Mouse (Mus musculus): ENCODE data around the gene Olfr391-ps. TPM values are rescaled to one million over a fixed set of nuclear protein-coding genes. Genes with fewer than 3 reads are reported as not detected.

The Olfr391-ps gene
- not detected in 2 replicates for polyA plus RNA-seq (2011; ENCODE audit: insufficient read depth, insufficient read length, low replicate concordance, missing spikeins)

GRCm38 (mm10) chr11:73802952-73803351 is at the start of gene Olfr391-ps:
TSS of gene Olfr391-ps (minus strand) at chr11:73803052.
- H3K4me3 ChIP-seq (replicated peaks; ENCODE audit: control insufficient read depth, low read depth, low read length), result no peak within 1 kb of the TSS
- no peak within 1 kb of the TSS for H3K27ac ChIP-seq (ENCODE audit: control insufficient read depth, insufficient read depth, low read depth, low read length, poor library complexity)
- 18% methylated on average over 1 of the region's 1 CpGs for WGBS
- H3K4me1 ChIP-seq (ENCODE audit: control insufficient read depth, insufficient read depth, low read length), result no peaks in the 10 kb centered on the region
- TF ChIP-seq POLR2A (IDR thresholded peaks at IDR 0.05; ENCODE audit: borderline replicate concordance, control insufficient read depth, low read depth, low read length) (no peak), CTCF (IDR thresholded peaks at IDR 0.05; ENCODE audit: control insufficient read depth, insufficient read depth, low read length) (no peak)

GRCm38 (mm10) chr11:73851354-73851753 is 48.5 kb upstream of the Olfr391-ps start, which contains the start of gene Olfr393:
TSS of gene Olfr393 (minus strand) at chr11:73851454.
- H3K4me1 ChIP-seq (ENCODE audit: control insufficient read depth, insufficient read depth, low read length), result no peaks in the 10 kb centered on the region
- H3K4me3 ChIP-seq (replicated peaks; ENCODE audit: control insufficient read depth, low read depth, low read length), result no peak within 1 kb of the TSS
- no peak for TF ChIP-seq CTCF (IDR thresholded peaks at IDR 0.05; ENCODE audit: control insufficient read depth, insufficient read depth, low read length)
- no peak for TF ChIP-seq POLR2A (IDR thresholded peaks at IDR 0.05; ENCODE audit: borderline replicate concordance, control insufficient read depth, low read depth, low read length)
- H3K27ac ChIP-seq (ENCODE audit: control insufficient read depth, insufficient read depth, low read depth, low read length, poor library complexity), result no peak within 1 kb of the TSS

- TF ChIP-seq CTCF (IDR thresholded peaks at IDR 0.05; ENCODE audit: control insufficient read depth, insufficient read depth, low read length) (no peak), POLR2A (IDR thresholded peaks at IDR 0.05; ENCODE audit: borderline replicate concordance, control insufficient read depth, low read depth, low read length) (no peak)
- 91% methylated on average over 1 of the region's 1 CpGs for WGBS
- H3K27ac ChIP-seq (ENCODE audit: control insufficient read depth, insufficient read depth, low read depth, low read length, poor library complexity), result no peak within 1 kb of the TSS
- no peak within 1 kb of the TSS for H3K4me3 ChIP-seq (replicated peaks; ENCODE audit: control insufficient read depth, low read depth, low read length)
- H3K4me1 ChIP-seq (ENCODE audit: control insufficient read depth, insufficient read depth, low read length), result no peaks in the 10 kb centered on the region
Measured at GRCm38 (mm10) chr11:73816949-73817348, 14.1 kb upstream of the Olfr391-ps start, which contains the start of gene Olfr392. TSS of gene Olfr392 (minus strand) at chr11:73817049.

GRCm38 (mm10) chr11:73782664-73783063 is 20.2 kb downstream of the Olfr391-ps start, which contains the start of gene Olfr390:
TSS of gene Olfr390 (plus strand) at chr11:73782964.
- Histone ChIP-seq H3K4me1 (ENCODE audit: control insufficient read depth, insufficient read depth, low read length) (no peaks in the 10 kb centered on the region), H3K27ac (ENCODE audit: control insufficient read depth, insufficient read depth, low read depth, low read length, poor library complexity) (no peak within 1 kb of the TSS), H3K4me3 (replicated peaks; ENCODE audit: control insufficient read depth, low read depth, low read length) (no peak within 1 kb of the TSS)
- TF ChIP-seq POLR2A (IDR thresholded peaks at IDR 0.05; ENCODE audit: borderline replicate concordance, control insufficient read depth, low read depth, low read length) (no peak), CTCF (IDR thresholded peaks at IDR 0.05; ENCODE audit: control insufficient read depth, insufficient read depth, low read length) (no peak)
- 58% methylated on average over 1 of the region's 1 CpGs for WGBS

GRCm38 (mm10) chr11:73780613-73781012 is 22.2 kb downstream of the Olfr391-ps start, which contains the start of gene Olfr389:
TSS of gene Olfr389 (minus strand) at chr11:73780713.
- H3K27ac ChIP-seq (ENCODE audit: control insufficient read depth, insufficient read depth, low read depth, low read length, poor library complexity), result no peak within 1 kb of the TSS
- no peaks in the 10 kb centered on the region for H3K4me1 ChIP-seq (ENCODE audit: control insufficient read depth, insufficient read depth, low read length)
- no peak within 1 kb of the TSS for H3K4me3 ChIP-seq (replicated peaks; ENCODE audit: control insufficient read depth, low read depth, low read length)
- WGBS, result 90% methylated on average over 1 of the region's 1 CpGs
- TF ChIP-seq CTCF (IDR thresholded peaks at IDR 0.05; ENCODE audit: control insufficient read depth, insufficient read depth, low read length) (no peak), POLR2A (IDR thresholded peaks at IDR 0.05; ENCODE audit: borderline replicate concordance, control insufficient read depth, low read depth, low read length) (no peak)

- no peak overlapping the region for H3K27ac ChIP-seq (ENCODE audit: control insufficient read depth, insufficient read depth, low read depth, low read length, poor library complexity)
- no peaks in the 10 kb centered on the region for H3K4me1 ChIP-seq (ENCODE audit: control insufficient read depth, insufficient read depth, low read length)
- H3K4me3 ChIP-seq (replicated peaks; ENCODE audit: control insufficient read depth, low read depth, low read length), result no peak overlapping the region
- TF ChIP-seq POLR2A (IDR thresholded peaks at IDR 0.05; ENCODE audit: borderline replicate concordance, control insufficient read depth, low read depth, low read length), result no peak
- TF ChIP-seq CTCF (IDR thresholded peaks at IDR 0.05; ENCODE audit: control insufficient read depth, insufficient read depth, low read length), result no peak
Measured at GRCm38 (mm10) chr11:73759115-73759514, 43.7 kb downstream of the Olfr391-ps start.

Other genes with a start within 250 kb of the Olfr391-ps start
- gene Olfr385, start 210.0 kb downstream of the Olfr391-ps start, polyA plus RNA-seq (2011; ENCODE audit: insufficient read depth, insufficient read length, low replicate concordance, missing spikeins), result not detected in 2 replicates
- not detected in 2 replicates for gene Olfr384, start 204.5 kb downstream of the Olfr391-ps start, polyA plus RNA-seq (2011; ENCODE audit: insufficient read depth, insufficient read length, low replicate concordance, missing spikeins)
- not detected in 2 replicates for gene Zfp735, start 114.3 kb downstream of the Olfr391-ps start, polyA plus RNA-seq (2011; ENCODE audit: insufficient read depth, insufficient read length, low replicate concordance, missing spikeins)
- not detected in 2 replicates for gene Olfr389, start 22.3 kb downstream of the Olfr391-ps start, polyA plus RNA-seq (2011; ENCODE audit: insufficient read depth, insufficient read length, low replicate concordance, missing spikeins)
- 0.52 and 0.72 TPM in 2 replicates for gene Olfr390, start 20.1 kb downstream of the Olfr391-ps start, polyA plus RNA-seq (2011; ENCODE audit: insufficient read depth, insufficient read length, low replicate concordance, missing spikeins)
- not detected in 2 replicates for gene Olfr392, start 14.0 kb upstream of the Olfr391-ps start, polyA plus RNA-seq (2011; ENCODE audit: insufficient read depth, insufficient read length, low replicate concordance, missing spikeins)
- not detected in 2 replicates for gene Olfr393, start 48.4 kb upstream of the Olfr391-ps start, polyA plus RNA-seq (2011; ENCODE audit: insufficient read depth, insufficient read length, low replicate concordance, missing spikeins)
- not detected in 2 replicates for gene Olfr394, start 87.7 kb upstream of the Olfr391-ps start, polyA plus RNA-seq (2011; ENCODE audit: insufficient read depth, insufficient read length, low replicate concordance, missing spikeins)
- not detected in 2 replicates for gene Olfr395, start 106.2 kb upstream of the Olfr391-ps start, polyA plus RNA-seq (2011; ENCODE audit: insufficient read depth, insufficient read length, low replicate concordance, missing spikeins)
- gene Olfr23, start 133.6 kb upstream of the Olfr391-ps start, polyA plus RNA-seq (2011; ENCODE audit: insufficient read depth, insufficient read length, low replicate concordance, missing spikeins), result not detected in 2 replicates
- gene Olfr397, start 157.8 kb upstream of the Olfr391-ps start, polyA plus RNA-seq (2011; ENCODE audit: insufficient read depth, insufficient read length, low replicate concordance, missing spikeins), result not detected in 2 replicates
- gene Olfr398, start 187.4 kb upstream of the Olfr391-ps start, polyA plus RNA-seq (2011; ENCODE audit: insufficient read depth, insufficient read length, low replicate concordance, missing spikeins), result not detected in 2 replicates

Measured in bone marrow, adult 2 months (tissue).